ENCODE assay signal across 8 mouse cellular contexts in genomic region chr16:13940847-13941395, GRCm38 (mm10). TPM values are rescaled to one million over a fixed set of nuclear protein-coding genes. Genes with fewer than 3 reads are reported as not detected.
DNase-seq lines count a peak whose midpoint lies in the region; ATAC-seq and TF ChIP-seq lines count a peak whose summit lies in the region.

No protein-coding gene starts in this region.

- DNase-seq in cerebellum, postnatal 36 days, result no peak
- DNase-seq in neural tube, embryonic 11.5 days (ENCODE audit: low spot score), result no peak
- no peak for DNase-seq in neural tube, embryonic 10.5 days (ENCODE audit: extremely low spot score, low spot score)
- no peak for DNase-seq in limb, embryonic 10.5 days (ENCODE audit: low spot score)
- no peak for DNase-seq in left cerebral cortex, adult 9 months (ENCODE audit: low spot score in 2 of 2)
- no peak for DNase-seq in spleen, postnatal 36 days (ENCODE audit: low spot score in 2 of 2)

- H3K4me3 ChIP-seq in neural tube, embryonic 11.5 days (ENCODE audit: low read depth, low read length), result peak overlapping the region; percentile 61
- peak overlapping the region; percentile 70 for H3K4me3 ChIP-seq in limb, embryonic 10.5 days
- H3K4me3 ChIP-seq in small intestine, adult 2 months (ENCODE audit: low read depth, low read length), result peak overlapping the region; percentile 81

- H3K4me2 ChIP-seq in neural tube, embryonic 11.5 days (ENCODE audit: low read depth), result peak overlapping the region; percentile 98

- no peaks in the 10 kb centered on the region for H3K36me3 ChIP-seq in neural tube, embryonic 11.5 days (ENCODE audit: control insufficient read depth, insufficient read depth, low read length)
- no peaks in the 10 kb centered on the region for H3K36me3 ChIP-seq in limb, embryonic 10.5 days
- no peaks in the 10 kb centered on the region for H3K36me3 ChIP-seq in small intestine, adult 2 months (ENCODE audit: control insufficient read depth, insufficient read depth, low read length)

- no peak for TF ChIP-seq CTCF in small intestine, adult 2 months (IDR thresholded peaks at IDR 0.05; ENCODE audit: extremely low read depth, insufficient read length, insufficient replicate concordance, low read depth, low read length)

- TF ChIP-seq POLR2A in small intestine, adult 2 months (IDR thresholded peaks at IDR 0.05; ENCODE audit: low read depth, low read length), result no peak

- peak overlapping the region; percentile 58 for H3K9ac ChIP-seq in neural tube, embryonic 11.5 days (ENCODE audit: low read length)

- no peak overlapping the region for H3K27ac ChIP-seq in neural tube, embryonic 11.5 days (ENCODE audit: low read depth, low read length)
- peak overlapping the region; percentile 70 for H3K27ac ChIP-seq in limb, embryonic 10.5 days
- no peak overlapping the region for H3K27ac ChIP-seq in small intestine, adult 2 months (ENCODE audit: insufficient read depth, low read depth, low read length)

- H3K9me3 ChIP-seq in neural tube, embryonic 11.5 days (ENCODE audit: control insufficient read depth, low read length), result no peaks in the 10 kb centered on the region
- no peaks in the 10 kb centered on the region for H3K9me3 ChIP-seq in limb, embryonic 10.5 days (replicated peaks)

- no peaks in the 10 kb centered on the region for H3K4me1 ChIP-seq in neural tube, embryonic 11.5 days (ENCODE audit: control insufficient read depth, insufficient read depth, low read length)
- peaks cover 11% of the 10 kb centered on the region for H3K4me1 ChIP-seq in limb, embryonic 10.5 days
- 0 out of 2 replicates have a peak, but pooled peaks cover 3% of the 10 kb centered on the region for H3K4me1 ChIP-seq in small intestine, adult 2 months (ENCODE audit: control insufficient read depth, insufficient read depth, insufficient read length, low read length)

- WGBS in neural tube, embryonic 11.5 days, result 3% methylated on average over 34 of the region's 34 CpGs
- 2% methylated on average over 34 of the region's 34 CpGs for WGBS in limb, embryonic 10.5 days
- WGBS in small intestine, adult 2 months, result 3% methylated on average over 34 of the region's 34 CpGs

- no peaks in the 10 kb centered on the region; the same call in 1 of the 2 replicates for H3K27me3 ChIP-seq in neural tube, embryonic 11.5 days (ENCODE audit: control insufficient read depth, insufficient read depth, low read length)
- peaks cover 26% of the 10 kb centered on the region for H3K27me3 ChIP-seq in limb, embryonic 10.5 days (ENCODE audit: low read depth, poor library complexity, severe bottlenecking)
- no peaks in the 10 kb centered on the region; the same call in 1 of the 2 replicates for H3K27me3 ChIP-seq in small intestine, adult 2 months (ENCODE audit: control insufficient read depth, insufficient read depth, low read length)

- peak; percentile 81 for ATAC-seq in cerebellum, adult (ENCODE audit: insufficient number of reproducible peaks, low FRiP score, low TSS enrichment)
- peak; percentile 74 for ATAC-seq in neural tube, embryonic 11.5 days (ENCODE audit: insufficient read depth, low FRiP score, low TSS enrichment)

RNA-seq across cellular contexts. Expression of gene Mpv17l, which starts 38.0 kb away (rescaled TPM):
- 5.1 and 5.3 TPM in 2 replicates for polyA plus RNA-seq in neural tube, embryonic 11.5 days (2014; fragmentation: Nextera tagmentation; extraction: Ambion mirVana)
- polyA plus RNA-seq in limb, embryonic 10.5 days (2016; fragmentation: Nextera tagmentation; extraction: Ambion mirVana), result 2.4 and 2.8 TPM in 2 replicates
- 2.7 and 4.7 TPM in 2 replicates for polyA plus RNA-seq in small intestine, adult 2 months (2012; rRNA removed)

RNA-seq across cellular contexts. Expression of gene Pdxdc1, which starts 38.0 kb away (rescaled TPM):
- polyA plus RNA-seq in neural tube, embryonic 11.5 days (2014; fragmentation: Nextera tagmentation; extraction: Ambion mirVana), result 79.4 TPM in 2 replicates
- polyA plus RNA-seq in limb, embryonic 10.5 days (2016; fragmentation: Nextera tagmentation; extraction: Ambion mirVana), result 65.1 and 86.5 TPM in 2 replicates
- polyA plus RNA-seq in small intestine, adult 2 months (2012; rRNA removed), result 76.7 and 137 TPM in 2 replicates

RNA-seq across cellular contexts. Expression of gene 2900011O08Rik, which starts 45.5 kb away (rescaled TPM):
- 29.1 and 31.9 TPM in 2 replicates for polyA plus RNA-seq in neural tube, embryonic 11.5 days (2014; fragmentation: Nextera tagmentation; extraction: Ambion mirVana)
- 2.7 and 5.2 TPM in 2 replicates for polyA plus RNA-seq in limb, embryonic 10.5 days (2016; fragmentation: Nextera tagmentation; extraction: Ambion mirVana)
- polyA plus RNA-seq in small intestine, adult 2 months (2012; rRNA removed), result 0.14 and 0.35 TPM in 2 replicates

RNA-seq across cellular contexts. Expression of gene Ifitm7, which starts 45.8 kb away (rescaled TPM):
- polyA plus RNA-seq in neural tube, embryonic 11.5 days (2014; fragmentation: Nextera tagmentation; extraction: Ambion mirVana), result 0.89 TPM in 1 of 2 replicates, not detected in the other
- 0.20 TPM in 1 of 2 replicates, not detected in the other for polyA plus RNA-seq in limb, embryonic 10.5 days (2016; fragmentation: Nextera tagmentation; extraction: Ambion mirVana)
- not detected in 2 replicates for polyA plus RNA-seq in small intestine, adult 2 months (2012; rRNA removed)
